Mouse (Mus musculus): ENCODE measurements around the gene Fcrl6. TPM values are rescaled to one million over a fixed set of nuclear protein-coding genes. Genes with fewer than 3 reads are reported as not detected.

The Fcrl6 gene
- polyA plus RNA-seq (2014; fragmentation: Illumina TruSeq; extraction: RNeasy Lipid Tissue Mini Kit (QIAGEN cat#74804); ENCODE audit: low read depth, low replicate concordance): not detected

GRCm38 (mm10) chr1:172602326-172602725 is at the start of gene Fcrl6:
TSS of gene Fcrl6 (minus strand) at chr1:172602551.

GRCm38 (mm10) chr1:172632451-172633326 is 30.3 kb upstream of the Fcrl6 start, which contains the start of gene Dusp23:
TSS of gene Dusp23 (minus strand) at chr1:172632962.

GRCm38 (mm10) chr1:172590385-172590784 is 12.0 kb downstream of the Fcrl6 start, which contains the start of gene Slamf8:
TSS of gene Slamf8 (minus strand) at chr1:172590568.

DNA sequence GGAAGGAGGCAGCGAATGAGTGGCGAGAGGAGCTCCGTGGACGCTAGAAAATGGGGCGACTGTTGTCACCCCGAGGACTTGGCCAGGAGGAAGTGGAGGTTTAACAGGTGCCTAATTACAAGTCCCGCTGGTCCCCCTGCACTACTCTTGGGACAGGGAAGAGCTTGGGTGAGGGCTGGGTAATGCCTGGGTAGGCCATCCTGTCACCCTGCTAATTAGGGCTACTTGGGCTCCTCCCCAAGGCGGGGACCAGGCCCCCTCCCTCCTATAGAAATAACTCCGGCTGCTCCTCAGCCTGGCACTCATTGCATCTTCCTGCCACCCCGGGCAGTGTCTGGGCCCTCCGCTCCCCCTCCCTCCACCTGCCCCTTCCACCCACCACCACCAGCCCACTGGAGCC is 46.7 kb downstream of the Fcrl6 start, which contains the start of gene Vsig8:
Vsig8 (plus strand) TSS at position 301 of the 400 bp plus-strand sequence.

Other genes starting within 250 kb of the Fcrl6 start
- 6.7 TPM for gene Pigm, start 226.0 kb downstream of the Fcrl6 start, polyA plus RNA-seq (2014; fragmentation: Illumina TruSeq; extraction: RNeasy Lipid Tissue Mini Kit (QIAGEN cat#74804); ENCODE audit: low read depth, low replicate concordance)
- gene Slamf9, start 127.2 kb downstream of the Fcrl6 start, polyA plus RNA-seq (2014; fragmentation: Illumina TruSeq; extraction: RNeasy Lipid Tissue Mini Kit (QIAGEN cat#74804); ENCODE audit: low read depth, low replicate concordance): 5.3 TPM
- 1.2 TPM for gene Igsf9, start 120.8 kb downstream of the Fcrl6 start, polyA plus RNA-seq (2014; fragmentation: Illumina TruSeq; extraction: RNeasy Lipid Tissue Mini Kit (QIAGEN cat#74804); ENCODE audit: low read depth, low replicate concordance)
- gene Tagln2, start 102.5 kb downstream of the Fcrl6 start, polyA plus RNA-seq (2014; fragmentation: Illumina TruSeq; extraction: RNeasy Lipid Tissue Mini Kit (QIAGEN cat#74804); ENCODE audit: low read depth, low replicate concordance): 1.6 TPM
- 213 TPM for gene Cfap45, start 81.8 kb downstream of the Fcrl6 start, polyA plus RNA-seq (2014; fragmentation: Illumina TruSeq; extraction: RNeasy Lipid Tissue Mini Kit (QIAGEN cat#74804); ENCODE audit: low read depth, low replicate concordance)
- 0.11 TPM for gene Vsig8, start 46.6 kb downstream of the Fcrl6 start, polyA plus RNA-seq (2014; fragmentation: Illumina TruSeq; extraction: RNeasy Lipid Tissue Mini Kit (QIAGEN cat#74804); ENCODE audit: low read depth, low replicate concordance)
- gene Slamf8, start 12.0 kb downstream of the Fcrl6 start, polyA plus RNA-seq (2014; fragmentation: Illumina TruSeq; extraction: RNeasy Lipid Tissue Mini Kit (QIAGEN cat#74804); ENCODE audit: low read depth, low replicate concordance): not detected
- gene Dusp23, start 30.4 kb upstream of the Fcrl6 start, polyA plus RNA-seq (2014; fragmentation: Illumina TruSeq; extraction: RNeasy Lipid Tissue Mini Kit (QIAGEN cat#74804); ENCODE audit: low read depth, low replicate concordance): 1.2 TPM
- gene Crp, start 95.5 kb upstream of the Fcrl6 start, polyA plus RNA-seq (2014; fragmentation: Illumina TruSeq; extraction: RNeasy Lipid Tissue Mini Kit (QIAGEN cat#74804); ENCODE audit: low read depth, low replicate concordance): 1.0 TPM

Measured in testis, adult 10 weeks (tissue).